Mouse (Mus musculus): ENCODE results near the gene Ccdc63.

GRCm38 (mm10) chr5:122176398-122176797 is 35.8 kb upstream of the Ccdc63 start:
- no peak for TF ChIP-seq GATA1 (IDR thresholded peaks at IDR 0.05; ENCODE audit: low read length)
- no peak for TF ChIP-seq TAL1 (IDR thresholded peaks at IDR 0.05; ENCODE audit: low read length)
